Mouse (Mus musculus) bone marrow, adult 2 months (tissue): ENCODE measurements around the gene Gmpr2. TPM values are rescaled to one million over a fixed set of nuclear protein-coding genes. Genes with fewer than 3 reads are reported as not detected.

ENCODE experiments used
- H3K27ac ChIP-seq: fragments of 200-500 bp; 2 replicates; pipeline ENCODE4 v1.5.1; 2012; ENCODE audit warnings: low read depth, mild to moderate bottlenecking, control low read depth, inconsistent platforms, low read length; ENCODE audit not compliant: control insufficient read depth, poor library complexity, insufficient read depth
- H3K4me1 ChIP-seq: fragments of 200-500 bp; 2 replicates; pipeline ENCODE4 v1.6.1; 2011; ENCODE audit warnings: low read length; ENCODE audit not compliant: control insufficient read depth, insufficient read depth
- H3K4me3 ChIP-seq: fragments of 200-500 bp; replicated peaks from 2 replicates; pipeline ENCODE3; 2011; ENCODE audit warnings: mild to moderate bottlenecking, low read depth, low read length, control low read depth; ENCODE audit not compliant: control insufficient read depth
- CTCF ChIP-seq: fragments of 200-500 bp; IDR thresholded peaks from 2 replicates; pipeline ENCODE4 v1.5.1; 2011; ENCODE audit warnings: low read length, control low read depth; ENCODE audit not compliant: control insufficient read depth, insufficient read depth
- POLR2A ChIP-seq: fragments of 200-500 bp; IDR thresholded peaks from 2 replicates; pipeline ENCODE4 v1.6.1; 2011; ENCODE audit warnings: low read depth, mild to moderate bottlenecking, control low read depth, low read length, borderline replicate concordance; ENCODE audit not compliant: control insufficient read depth
- WGBS: fragments of 180-500 bp; shearing (Covaris S2); methylation state at CpG from one replicate; pipeline ENCODE4 v1.1.7; 2018; 5-methylcytosine and 5-hydroxymethylcytosine counted together
- polyA plus RNA-seq: library from polyadenylated mRNA; stranded (reverse); fragments of >200 nt; gene quantifications from 2 replicates; pipeline ENCODE4 v1.2.4, GENCODE M21; 2011; ENCODE audit warnings: low replicate concordance; ENCODE audit not compliant: missing spikeins, insufficient read depth, insufficient read length

The Gmpr2 gene
- polyA plus RNA-seq, 1 experiment: 18.3 TPM

DNA sequence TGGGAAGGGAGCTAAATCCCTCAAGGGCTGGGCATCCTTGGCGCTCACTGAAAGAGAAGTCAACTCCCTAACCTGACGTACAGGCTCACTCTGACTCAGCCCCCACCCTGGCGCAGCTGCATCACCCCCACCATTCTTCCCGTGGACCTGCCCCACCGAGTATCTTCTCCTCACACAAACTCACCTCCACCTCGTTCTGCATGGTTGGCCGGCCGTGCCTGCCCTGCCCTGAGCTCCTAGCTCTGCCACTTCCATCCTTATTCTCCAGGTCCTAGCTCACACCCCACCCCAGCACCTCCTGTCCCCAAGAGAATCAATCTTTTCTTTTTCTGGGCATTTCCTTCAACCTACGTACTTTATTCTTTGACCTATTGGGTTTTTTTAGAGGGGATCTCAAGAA, 29.4 kb downstream of the Gmpr2 start:
- Histone ChIP-seq H3K27ac (no peak overlapping the region), H3K4me1 (no peaks in the 10 kb centered on the region; the same call in 1 of the 2 replicates), H3K4me3 (no peak overlapping the region)
- TF ChIP-seq CTCF (no peak), POLR2A (no peak)
- 81% methylated on average over 9 of the region's 9 CpGs for WGBS

DNA sequence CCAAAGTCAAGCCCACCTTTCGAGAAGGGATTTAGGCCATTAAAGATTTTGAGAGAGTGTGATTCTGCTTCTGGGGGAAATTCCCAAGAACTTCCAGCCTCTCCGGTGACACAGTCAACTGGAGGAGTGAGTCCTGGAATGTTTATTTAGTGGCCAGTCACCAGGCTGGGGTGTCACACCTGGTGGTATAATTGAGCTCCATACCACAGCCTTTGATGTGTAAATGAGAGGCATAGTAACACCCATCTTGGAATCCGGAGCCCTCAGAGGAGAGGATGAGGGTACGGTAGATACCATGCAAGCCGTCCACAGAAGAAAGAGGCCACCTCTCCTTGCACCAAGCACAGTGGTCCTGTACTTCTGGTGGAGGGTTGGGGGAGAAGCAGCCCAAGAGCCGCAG, 31.0 kb downstream of the Gmpr2 start:
- Histone ChIP-seq H3K27ac (no peak overlapping the region), H3K4me3 (no peak overlapping the region)
- 82% methylated on average over 6 of the region's 6 CpGs for WGBS

DNA sequence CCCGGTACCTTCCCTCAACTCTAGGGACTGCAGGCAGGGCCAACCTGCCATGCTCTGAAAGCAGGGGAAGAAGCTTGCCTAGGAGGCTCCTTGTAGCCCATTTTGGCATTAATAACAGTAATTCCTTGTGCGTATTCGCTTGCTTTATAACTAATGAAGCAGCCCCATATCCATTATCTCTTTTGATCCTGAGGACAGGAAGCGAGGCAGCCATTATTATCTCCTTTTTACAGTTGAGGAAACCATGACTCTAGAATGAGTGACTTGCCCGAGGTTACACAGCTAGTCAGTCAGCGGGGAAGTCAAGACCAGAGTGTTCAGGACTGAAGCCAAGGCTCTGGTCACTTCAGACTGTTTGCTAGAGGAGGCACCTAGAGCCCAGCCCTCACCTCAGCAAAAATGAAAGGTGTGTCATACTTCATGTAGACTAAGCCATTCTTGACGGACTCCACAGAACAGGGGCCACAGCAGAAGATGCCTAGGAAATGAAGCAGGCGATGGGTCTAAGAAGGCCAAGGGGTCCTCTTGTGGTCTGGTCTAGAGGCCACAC, 34.4 kb downstream of the Gmpr2 start:
- H3K4me1 ChIP-seq: no peaks in the 10 kb centered on the region
- no peak overlapping the region for H3K27ac ChIP-seq
- WGBS: 68% methylated on average over 8 of the region's 8 CpGs
- no peak overlapping the region for H3K4me3 ChIP-seq
- TF ChIP-seq CTCF (no peak), POLR2A (no peak)

More for the DNA sequence above, 31.0 kb downstream of the Gmpr2 start:
- no peaks in the 10 kb centered on the region for H3K4me1 ChIP-seq
- no peak for TF ChIP-seq CTCF
- no peak for TF ChIP-seq POLR2A

DNA sequence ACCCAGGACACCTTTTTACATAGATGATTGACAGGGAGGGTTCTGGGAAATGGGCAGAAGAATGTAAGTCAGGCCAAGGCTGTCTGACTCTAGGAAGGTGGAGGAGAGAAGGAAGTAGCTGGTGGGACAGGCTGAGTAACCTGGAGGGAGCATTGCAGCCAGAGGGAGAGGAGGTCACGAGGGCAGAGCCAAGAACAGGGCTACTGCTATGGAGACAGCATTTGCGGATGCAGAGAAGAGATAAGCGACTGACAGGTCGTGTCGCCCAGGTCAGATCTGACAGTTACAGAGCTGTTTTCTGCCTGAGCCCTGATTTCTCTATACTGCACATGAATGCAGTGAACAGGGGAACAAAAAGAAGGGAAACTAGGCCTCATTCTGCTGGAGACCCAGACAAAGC, 35.7 kb downstream of the Gmpr2 start:
- Histone ChIP-seq H3K4me1 (no peaks in the 10 kb centered on the region), H3K27ac (no peak overlapping the region), H3K4me3 (no peak overlapping the region)
- 64% methylated on average over 5 of the region's 5 CpGs for WGBS
- TF ChIP-seq CTCF (no peak), POLR2A (no peak)

DNA sequence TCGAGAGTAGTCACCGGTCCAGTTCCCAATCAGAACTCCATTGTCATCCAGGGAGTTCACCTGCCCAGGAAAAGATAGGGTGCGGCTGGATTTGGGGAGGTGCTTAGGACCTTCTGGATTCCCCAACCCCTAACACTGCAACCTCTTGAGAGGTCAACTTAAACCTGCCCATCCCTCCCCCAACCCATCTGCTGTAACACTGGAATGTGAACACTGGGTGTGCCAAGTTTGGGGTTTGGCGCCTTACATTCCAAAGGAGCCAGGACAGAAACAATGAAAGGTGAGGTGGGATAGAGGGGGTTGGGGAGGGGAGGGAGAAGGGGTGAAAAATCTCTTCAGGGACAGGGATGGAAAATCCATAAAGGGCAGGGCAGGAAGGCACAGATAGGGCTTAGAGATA, 37.8 kb downstream of the Gmpr2 start:
- no peak for TF ChIP-seq CTCF
- H3K4me1 ChIP-seq: peaks cover 2% of the 10 kb centered on the region
- no peak overlapping the region for H3K27ac ChIP-seq
- no peak overlapping the region for H3K4me3 ChIP-seq
- 88% methylated on average over 4 of the region's 4 CpGs for WGBS

DNA sequence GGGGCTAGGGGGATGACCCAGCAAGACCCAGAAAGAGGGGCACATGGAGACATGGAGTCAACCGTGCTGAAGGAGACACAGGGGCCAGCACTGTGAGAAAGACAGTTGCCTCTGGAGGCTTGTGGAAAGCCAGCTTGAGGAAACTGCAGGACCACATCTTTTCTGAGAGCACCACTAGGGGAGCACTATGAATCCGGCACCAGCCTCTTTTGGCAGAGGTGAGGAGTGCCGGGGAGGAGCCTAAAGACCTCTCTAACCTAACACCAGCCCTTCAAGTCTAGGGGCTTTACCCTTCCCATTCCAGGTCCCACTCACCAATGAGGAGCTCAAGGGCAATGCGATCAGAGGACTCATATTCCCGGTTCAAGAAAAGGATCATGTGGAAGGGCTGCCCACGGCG, 40.0 kb downstream of the Gmpr2 start:
- H3K27ac ChIP-seq: no peak overlapping the region
- 75% methylated on average over 7 of the region's 7 CpGs for WGBS
- H3K4me1 ChIP-seq: peaks cover 2% of the 10 kb centered on the region
- no peak for TF ChIP-seq POLR2A
- TF ChIP-seq CTCF: no peak
- H3K4me3 ChIP-seq: no peak overlapping the region

DNA sequence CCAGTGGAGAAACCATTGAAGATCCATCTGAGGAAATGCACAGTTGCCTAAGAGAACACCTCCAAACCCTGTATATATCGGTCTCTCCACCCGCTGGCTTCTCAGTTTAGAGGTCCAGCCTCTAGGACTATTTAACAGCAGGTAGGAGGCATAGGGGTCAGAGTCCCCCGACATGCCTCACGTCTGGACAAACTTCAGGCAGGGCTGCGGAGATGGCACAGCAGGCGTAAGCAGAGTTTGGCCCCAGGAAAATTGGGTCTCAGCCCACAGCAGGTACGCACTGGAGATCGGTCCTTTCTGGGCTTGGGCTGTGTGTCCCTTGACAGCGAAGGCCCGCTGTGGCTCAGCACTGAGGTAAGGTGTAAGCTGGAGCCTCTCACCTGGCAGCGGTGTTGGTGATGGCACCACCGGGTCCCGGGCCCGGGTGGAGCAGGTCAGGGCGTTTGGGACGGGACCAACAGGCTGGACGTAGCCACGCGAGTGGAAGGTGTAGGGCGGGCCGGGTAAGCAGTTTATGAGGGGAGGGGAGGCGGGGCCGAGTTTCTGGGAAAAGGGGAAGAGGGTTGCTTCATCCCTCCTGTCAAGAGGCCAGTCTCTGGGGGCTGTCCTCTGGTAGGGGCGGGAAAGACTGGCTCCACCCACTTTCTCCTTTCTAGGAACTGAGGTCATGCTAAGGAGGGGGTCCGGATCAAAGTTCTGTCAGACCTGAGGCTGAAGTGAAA, 41.4 kb downstream of the Gmpr2 start:
- peaks cover 2% of the 10 kb centered on the region for H3K4me1 ChIP-seq

DNA sequence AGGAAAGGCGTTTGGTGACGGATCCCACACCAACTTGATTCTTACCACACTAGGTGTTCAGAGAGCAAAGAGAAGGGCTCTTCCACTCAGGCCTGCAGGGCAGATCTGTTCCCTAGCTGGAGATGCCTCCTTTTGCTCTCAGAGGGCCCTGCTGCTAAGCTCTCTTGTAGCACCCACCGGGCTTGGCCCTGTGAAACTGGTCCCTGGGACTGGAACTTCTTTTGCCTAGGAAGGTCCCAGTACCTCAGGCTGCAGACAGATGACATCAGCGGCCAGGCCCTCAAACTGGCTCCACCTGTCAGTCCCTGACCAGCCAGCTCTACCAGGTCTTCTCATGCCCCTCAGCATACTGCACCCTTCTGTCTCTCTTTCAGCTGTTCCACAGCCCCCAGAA, 42.0 kb downstream of the Gmpr2 start, which contains the start of gene Tgm1:
TSS of gene Tgm1 (minus strand) at position 198 of the 394 bp plus-strand sequence.
- 17% methylated on average over 4 of the region's 4 CpGs for WGBS
- Histone ChIP-seq H3K4me3 (peak within 1 kb of the TSS; percentile 41), H3K27ac (no peak within 1 kb of the TSS), H3K4me1 (peaks cover 2% of the 10 kb centered on the region)
- TF ChIP-seq POLR2A (no peak), CTCF (no peak)

More for the DNA sequence above, 41.4 kb downstream of the Gmpr2 start:
- Histone ChIP-seq H3K4me3 (peak overlapping the region; percentile 41), H3K27ac (no peak overlapping the region)
- TF ChIP-seq CTCF (no peak), POLR2A (no peak)
- WGBS: 17% methylated on average over 25 of the region's 25 CpGs

DNA sequence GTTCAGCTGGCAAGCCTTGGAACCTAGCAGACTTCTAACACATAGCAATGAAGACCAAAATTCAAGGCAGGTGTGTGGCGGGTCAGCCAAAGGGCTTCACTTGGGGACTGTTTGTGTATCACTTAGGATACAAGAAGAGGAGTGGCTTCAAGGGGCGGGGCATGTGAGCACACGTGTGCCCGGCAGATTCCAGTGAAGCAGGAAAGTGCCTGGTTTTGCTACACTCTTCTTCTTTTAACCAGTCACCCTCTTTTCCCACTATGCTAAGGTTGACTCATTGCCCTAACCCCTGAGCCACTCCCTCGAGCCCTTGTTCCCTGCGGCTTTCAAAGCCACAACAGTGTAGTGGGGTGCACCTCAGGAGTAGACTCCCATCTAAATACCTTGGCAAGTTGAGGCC, 43.2 kb downstream of the Gmpr2 start:
- WGBS: 38% methylated on average over 6 of the region's 6 CpGs
- no peak overlapping the region for H3K4me3 ChIP-seq
- no peak for TF ChIP-seq CTCF
- TF ChIP-seq POLR2A: no peak
- no peak overlapping the region for H3K27ac ChIP-seq
- H3K4me1 ChIP-seq: peaks cover 2% of the 10 kb centered on the region
